Mouse (Mus musculus) testis, adult 2 months (tissue): ENCODE measurements around the gene Ypel1.

ENCODE experiments used
- CTCF ChIP-seq: fragments of 200-500 bp; IDR thresholded peaks from 2 replicates; pipeline ENCODE4 v1.5.1; 2012; ENCODE audit warnings: low read depth, mild to moderate bottlenecking, inconsistent platforms, low read length, moderate library complexity; ENCODE audit not compliant: control insufficient read depth, insufficient read depth, insufficient replicate concordance
- POLR2A ChIP-seq: fragments of 200-500 bp; IDR thresholded peaks from 2 replicates; pipeline ENCODE4 v1.6.1; 2012; ENCODE audit warnings: low read depth, mild to moderate bottlenecking, inconsistent platforms, low read length, moderate library complexity; ENCODE audit not compliant: control insufficient read depth

- TF ChIP-seq POLR2A: no peak
- TF ChIP-seq CTCF: no peak
Measured at GRCm38 (mm10) chr16:17096938-17097337, 27.4 kb downstream of the Ypel1 start.
